Mouse (Mus musculus): ENCODE measurements around the gene Ckm. TPM values are rescaled to one million over a fixed set of nuclear protein-coding genes. Genes with fewer than 3 reads are reported as not detected.

The Ckm gene
- total and polyA plus RNA-seq, 3 experiments, result not detected

- H3K9me3 ChIP-seq (replicated peaks; ENCODE audit: insufficient read depth, low read length), result no peaks in the 10 kb centered on the region
- H3K27me3 ChIP-seq (ENCODE audit: control insufficient read depth in 1 of 2, insufficient read depth in 2 of 2, low read length in 2 of 2), result no peaks in the 10 kb centered on the region
- no peaks in the 10 kb centered on the region for H3K79me2 ChIP-seq (ENCODE audit: control insufficient read depth, insufficient read depth, low read length, poor library complexity)
- no peak overlapping the region for H3K4me3 ChIP-seq (ENCODE audit: control insufficient read depth in 1 of 2, insufficient read depth in 1 of 2, low read depth in 2 of 2, low read length in 2 of 2)
- TF ChIP-seq CTCF (IDR thresholded peaks at IDR 0.05 in 2 of 3, conservative IDR thresholded peaks at IDR 0.05 in 1 of 3; ENCODE audit: control insufficient read depth in 1 of 3, insufficient read depth in 1 of 3, low read depth in 2 of 3, low read length in 3 of 3, poor library complexity in 1 of 3, severe bottlenecking in 1 of 3) (no peak), JUND (IDR thresholded peaks at IDR 0.05; ENCODE audit: low read depth, low read length) (no peak), POLR2A (IDR thresholded peaks at IDR 0.05; ENCODE audit: control insufficient read depth in 1 of 2, insufficient read depth in 1 of 2, low read depth in 1 of 2, low read length in 2 of 2, poor library complexity in 1 of 2) (no peak), SIN3A (IDR thresholded peaks at IDR 0.05; ENCODE audit: low read length) (no peak), E2F4 (IDR thresholded peaks at IDR 0.05; ENCODE audit: borderline replicate concordance, low read depth, low read length) (no peak), TBP (IDR thresholded peaks at IDR 0.05; ENCODE audit: low read depth, low read length) (no peak), CHD2 (IDR thresholded peaks at IDR 0.05; ENCODE audit: low read length) (no peak), GABPA (IDR thresholded peaks at IDR 0.05; ENCODE audit: low read depth, low read length) (no peak), POLR2AphosphoS2 (IDR thresholded peaks at IDR 0.05; ENCODE audit: low read length) (no peak), BHLHE40 (IDR thresholded peaks at IDR 0.05; ENCODE audit: borderline replicate concordance, low read depth, low read length) (no peak), USF2 (IDR thresholded peaks at IDR 0.05; ENCODE audit: borderline replicate concordance in 1 of 2, insufficient read depth in 1 of 2, low read depth in 1 of 2, low read length in 2 of 2) (no peak), UBTF (IDR thresholded peaks at IDR 0.05; ENCODE audit: borderline replicate concordance, insufficient read depth, low read depth, low read length) (no peak), RAD21 (IDR thresholded peaks at IDR 0.05; ENCODE audit: low read depth, low read length) (no peak)
- H3K27ac ChIP-seq (ENCODE audit: control insufficient read depth, low read depth, low read length), result no peak overlapping the region
- peaks cover 7 to 11% of the 10 kb centered on the region in 2 experiments for H3K36me3 ChIP-seq (ENCODE audit: control insufficient read depth in 1 of 2, insufficient read depth in 2 of 2, low read length in 2 of 2)
- H3K9ac ChIP-seq (ENCODE audit: control insufficient read depth, low read depth, low read length, poor library complexity, severe bottlenecking), result no peak overlapping the region
- peaks cover 1 to 11% of the 10 kb centered on the region in 2 experiments for H3K4me1 ChIP-seq (ENCODE audit: control insufficient read depth in 1 of 2, insufficient read depth in 2 of 2, low read length in 2 of 2)
- no peak for DNase-seq (ENCODE audit: low read depth, low spot score)
Observed at GRCm38 (mm10) chr7:19437048-19437447, 32.5 kb downstream of the Ckm start.

- Histone ChIP-seq H3K79me2 (ENCODE audit: control insufficient read depth, insufficient read depth, low read length, poor library complexity) (no peaks in the 10 kb centered on the region), H3K9me3 (replicated peaks; ENCODE audit: insufficient read depth, low read length) (no peaks in the 10 kb centered on the region), H3K27me3 (ENCODE audit: control insufficient read depth in 1 of 2, insufficient read depth in 2 of 2, low read length in 2 of 2) (no peaks in the 10 kb centered on the region), H3K27ac (ENCODE audit: control insufficient read depth, low read depth, low read length) (peak overlapping the region; percentile 79), H3K4me1 (ENCODE audit: control insufficient read depth in 1 of 2, insufficient read depth in 2 of 2, low read length in 2 of 2) (peaks cover 2 to 11% of the 10 kb centered on the region in 2 experiments), H3K9ac (ENCODE audit: control insufficient read depth, low read depth, low read length, poor library complexity, severe bottlenecking) (peak overlapping the region; percentile 22; the same call in 1 of the 2 replicates), H3K36me3 (ENCODE audit: control insufficient read depth in 1 of 2, insufficient read depth in 2 of 2, low read length in 2 of 2) (peaks cover 0 to 13% of the 10 kb centered on the region in 2 experiments; a peak in 2 of 4 replicates), H3K4me3 (ENCODE audit: control insufficient read depth in 1 of 2, insufficient read depth in 1 of 2, low read depth in 2 of 2, low read length in 2 of 2) (no peak overlapping the region)
- DNase-seq (ENCODE audit: low read depth, low spot score), result peak; percentile 68
- peak; percentile 53 for TF ChIP-seq TCF12 (IDR thresholded peaks at IDR 0.05; ENCODE audit: low read depth, low read length)
- TF ChIP-seq SIN3A (IDR thresholded peaks at IDR 0.05; ENCODE audit: low read length), result peak; percentile 57
- no peak for TF ChIP-seq CTCF (IDR thresholded peaks at IDR 0.05 in 2 of 3, conservative IDR thresholded peaks at IDR 0.05 in 1 of 3; ENCODE audit: control insufficient read depth in 1 of 3, insufficient read depth in 1 of 3, low read depth in 2 of 3, low read length in 3 of 3, poor library complexity in 1 of 3, severe bottlenecking in 1 of 3)
- no peak for TF ChIP-seq ELF1 (IDR thresholded peaks at IDR 0.05; ENCODE audit: low read depth, low read length)
- peak; percentile 82 for TF ChIP-seq GATA1 (IDR thresholded peaks at IDR 0.05; ENCODE audit: low read depth, low read length)
- TF ChIP-seq ETS1 (IDR thresholded peaks at IDR 0.05; ENCODE audit: low read depth, low read length), result peak; percentile 49; the same call in 1 of the 2 replicates
- no peak for TF ChIP-seq ZMIZ1 (IDR thresholded peaks at IDR 0.05; ENCODE audit: low read depth, low read length)
- TF ChIP-seq MYB (IDR thresholded peaks at IDR 0.05; ENCODE audit: low read depth, low read length), result 0 out of 2 replicates have a peak, but pooled peaks have one; percentile 20
- TF ChIP-seq HCFC1 (IDR thresholded peaks at IDR 0.05; ENCODE audit: low read depth, low read length), result no peak
- TF ChIP-seq MAZ (IDR thresholded peaks at IDR 0.05; ENCODE audit: low read depth, low read length), result no peak
- TF ChIP-seq TBP (IDR thresholded peaks at IDR 0.05; ENCODE audit: low read depth, low read length), result 0 out of 2 replicates have a peak, but pooled peaks have one; percentile 33
- TF ChIP-seq EP300 (IDR thresholded peaks at IDR 0.05; ENCODE audit: low read depth in 1 of 2, low read length in 2 of 2), result peak; percentile 40 to 75
- peak; percentile 49 for TF ChIP-seq RCOR1 (IDR thresholded peaks at IDR 0.05; ENCODE audit: low read depth, low read length)
- no peak for TF ChIP-seq UBTF (IDR thresholded peaks at IDR 0.05; ENCODE audit: borderline replicate concordance, insufficient read depth, low read depth, low read length)
- TF ChIP-seq MEF2A (IDR thresholded peaks at IDR 0.05; ENCODE audit: extremely low read depth, insufficient replicate concordance, low read depth, low read length, poor library complexity, severe bottlenecking), result no peak
- no peak for TF ChIP-seq CHD2 (IDR thresholded peaks at IDR 0.05; ENCODE audit: low read length)
- no peak for TF ChIP-seq MYC (IDR thresholded peaks at IDR 0.05; ENCODE audit: low read depth, low read length)
- no peak for TF ChIP-seq KAT2A (conservative IDR thresholded peaks at IDR 0.05; ENCODE audit: low read depth, low read length)
- TF ChIP-seq POLR2A (IDR thresholded peaks at IDR 0.05; ENCODE audit: control insufficient read depth in 1 of 2, insufficient read depth in 1 of 2, low read depth in 1 of 2, low read length in 2 of 2, poor library complexity in 1 of 2), result no peak
- no peak for TF ChIP-seq NELFE (IDR thresholded peaks at IDR 0.05; ENCODE audit: low read depth, low read length)
- TF ChIP-seq MXI1 (IDR thresholded peaks at IDR 0.05; ENCODE audit: low read depth, low read length), result no peak
- TF ChIP-seq USF1 (IDR thresholded peaks at IDR 0.05; ENCODE audit: low read depth, low read length), result no peak
Observed at GRCm38 (mm10) chr7:19441448-19442091, 37.0 kb downstream of the Ckm start.
